Mouse (Mus musculus) frontal cortex, postnatal 25 days (tissue): ENCODE measurements around the gene Gm11562.

ENCODE experiments used
- DNase-seq, 2 experiments: peaks; one replicate each; pipeline ENCODE4 v3.0.0; 2022; ENCODE audit warnings: low spot score in 2 of 2

Gene Gm11562

GRCm38 (mm10) chr11:99585096-99585495 is 35.1 kb downstream of the Gm11562 start:
- DNase-seq: no peak

GRCm38 (mm10) chr11:99583245-99583704 is 37.0 kb downstream of the Gm11562 start, which contains the start of gene Krtap1-4:
Gene Krtap1-4, minus strand, starts transcription at chr11:99583654.
- no peak for DNase-seq

GRCm38 (mm10) chr11:99581564-99581963 is 38.7 kb downstream of the Gm11562 start:
- DNase-seq: no peak

- DNase-seq: no peak
Observed at GRCm38 (mm10) chr11:99581051-99581450, 39.2 kb downstream of the Gm11562 start.

- DNase-seq: no peak
Observed at GRCm38 (mm10) chr11:99580636-99581035, 39.6 kb downstream of the Gm11562 start, which contains the start of gene Krtap1-5. Gene Krtap1-5, minus strand, starts transcription at chr11:99581016.

GRCm38 (mm10) chr11:99574106-99574505 is 46.1 kb downstream of the Gm11562 start:
- peak; percentile 38 to 52 for DNase-seq

GRCm38 (mm10) chr11:99573164-99573563 is 47.1 kb downstream of the Gm11562 start:
- DNase-seq: no peak
